Mouse (Mus musculus) cerebellum, adult 9-11 months (tissue): ENCODE results near the gene Kctd10.
A peak's percentile ranks its signal among the peaks of the same experiment; 100 is the strongest.

Experiments
- DNase-seq: peaks from one replicate; pipeline ENCODE4 v3.0.0; 2022

Gene Kctd10

GRCm38 (mm10) chr5:114380209-114381012, at the start of gene Kctd10, which contains the start of gene Ube3b:
Gene Kctd10 (minus strand): TSS chr5:114380508.
Gene Ube3b (plus strand): TSS chr5:114380607.
- peak; percentile 82 for DNase-seq

GRCm38 (mm10) chr5:114429781-114430180, 49.5 kb upstream of the Kctd10 start:
- DNase-seq: no peak

GRCm38 (mm10) chr5:114428621-114429020, 48.3 kb upstream of the Kctd10 start:
- DNase-seq: no peak

GRCm38 (mm10) chr5:114426732-114427131, 46.4 kb upstream of the Kctd10 start:
- DNase-seq: no peak

- no peak for DNase-seq
Observed at GRCm38 (mm10) chr5:114423961-114424360, 43.7 kb upstream of the Kctd10 start.

GRCm38 (mm10) chr5:114422591-114422990, 42.3 kb upstream of the Kctd10 start:
- DNase-seq: no peak

GRCm38 (mm10) chr5:114421561-114422298, 41.4 kb upstream of the Kctd10 start:
- DNase-seq: no peak

- DNase-seq: no peak
Observed at GRCm38 (mm10) chr5:114418541-114418940, 38.2 kb upstream of the Kctd10 start.

- DNase-seq: no peak
Observed at GRCm38 (mm10) chr5:114416855-114417254, 36.5 kb upstream of the Kctd10 start.

- no peak for DNase-seq
Observed at GRCm38 (mm10) chr5:114415606-114416005, 35.3 kb upstream of the Kctd10 start.

- no peak for DNase-seq
Observed at GRCm38 (mm10) chr5:114413067-114413735, 32.9 kb upstream of the Kctd10 start.

- DNase-seq: no peak
Observed at GRCm38 (mm10) chr5:114412361-114412998, 32.2 kb upstream of the Kctd10 start.

- no peak for DNase-seq
Observed at GRCm38 (mm10) chr5:114410429-114410828, 30.1 kb upstream of the Kctd10 start.

- DNase-seq: no peak
Observed at GRCm38 (mm10) chr5:114408846-114409245, 28.5 kb upstream of the Kctd10 start.

- DNase-seq: no peak
Observed at GRCm38 (mm10) chr5:114407810-114408209, 27.5 kb upstream of the Kctd10 start.

GRCm38 (mm10) chr5:114407269-114407668, 27.0 kb upstream of the Kctd10 start:
- peak; percentile 50 for DNase-seq

- DNase-seq: no peak
Observed at GRCm38 (mm10) chr5:114406592-114406991, 26.3 kb upstream of the Kctd10 start.

GRCm38 (mm10) chr5:114393169-114393568, 12.9 kb upstream of the Kctd10 start:
- DNase-seq: no peak

GRCm38 (mm10) chr5:114384448-114384847, 4.1 kb upstream of the Kctd10 start:
- DNase-seq: no peak

- no peak for DNase-seq
Observed at GRCm38 (mm10) chr5:114383184-114383904, 3.0 kb upstream of the Kctd10 start.

GRCm38 (mm10) chr5:114381013-114381351, 674 bp upstream of the Kctd10 start:
- no peak for DNase-seq

- peak; percentile 30 for DNase-seq
Observed at GRCm38 (mm10) chr5:114379763-114380162, 545 bp downstream of the Kctd10 start.
